Mouse (Mus musculus) small intestine, adult 2 months (tissue): ENCODE measurements around the gene Irf9. TPM values are rescaled to one million over a fixed set of nuclear protein-coding genes. Genes with fewer than 3 reads are reported as not detected.
A peak's percentile ranks its signal among the peaks of the same experiment; 100 is the strongest.

Experiments
- H3K27ac ChIP-seq: fragments of 200-500 bp; 2 replicates; pipeline ENCODE4 v1.5.1; 2012; ENCODE audit warnings: low read depth, low read length, control low read depth, inconsistent platforms; ENCODE audit not compliant: insufficient read depth
- H3K27me3 ChIP-seq: fragments of 200-500 bp; 2 replicates; pipeline ENCODE4 v1.6.1; 2012; ENCODE audit warnings: mild to moderate bottlenecking, moderate library complexity, low read length, inconsistent platforms; ENCODE audit not compliant: control insufficient read depth, insufficient read depth
- H3K36me3 ChIP-seq: fragments of 200-500 bp; 2 replicates; pipeline ENCODE4 v1.6.1; 2012; ENCODE audit warnings: mild to moderate bottlenecking, low read length, control low read depth, inconsistent platforms; ENCODE audit not compliant: control insufficient read depth, insufficient read depth
- H3K4me1 ChIP-seq: fragments of 200-500 bp; 2 replicates; pipeline ENCODE4 v1.6.1; 2012; ENCODE audit warnings: low read length, inconsistent platforms, mixed read lengths; ENCODE audit not compliant: control insufficient read depth, insufficient read depth, insufficient read length
- H3K4me3 ChIP-seq: fragments of 200-500 bp; 2 replicates; pipeline ENCODE4 v1.5.1; 2012; ENCODE audit warnings: low read depth, mild to moderate bottlenecking, control low read depth, inconsistent platforms, low read length, moderate library complexity
- CTCF ChIP-seq: fragments of 200-500 bp; IDR thresholded peaks from 2 replicates; pipeline ENCODE4 v1.5.1; 2012; ENCODE audit warnings: low read depth, mild to moderate bottlenecking, control low read depth, inconsistent platforms, low read length, moderate library complexity, mixed read lengths; ENCODE audit not compliant: insufficient replicate concordance, insufficient read length; ENCODE audit errors: extremely low read depth
- POLR2A ChIP-seq: fragments of 200-500 bp; IDR thresholded peaks from 2 replicates; pipeline ENCODE4 v1.6.1; 2012; ENCODE audit warnings: low read depth, mild to moderate bottlenecking, control low read depth, inconsistent platforms, low read length, moderate library complexity
- WGBS: fragments of 180-500 bp; shearing (Covaris S2); methylation state at CpG from one replicate; pipeline ENCODE4 v1.1.7; 2018; 5-methylcytosine and 5-hydroxymethylcytosine counted together
- polyA plus RNA-seq: library from polyadenylated mRNA; depleted of rRNA; stranded (reverse); fragments of >200 nt; gene quantifications from 2 replicates; pipeline ENCODE4 v1.2.3, GENCODE M21; 2012

Gene Irf9
- polyA plus RNA-seq, 1 experiment = 77.6 TPM

DNA sequence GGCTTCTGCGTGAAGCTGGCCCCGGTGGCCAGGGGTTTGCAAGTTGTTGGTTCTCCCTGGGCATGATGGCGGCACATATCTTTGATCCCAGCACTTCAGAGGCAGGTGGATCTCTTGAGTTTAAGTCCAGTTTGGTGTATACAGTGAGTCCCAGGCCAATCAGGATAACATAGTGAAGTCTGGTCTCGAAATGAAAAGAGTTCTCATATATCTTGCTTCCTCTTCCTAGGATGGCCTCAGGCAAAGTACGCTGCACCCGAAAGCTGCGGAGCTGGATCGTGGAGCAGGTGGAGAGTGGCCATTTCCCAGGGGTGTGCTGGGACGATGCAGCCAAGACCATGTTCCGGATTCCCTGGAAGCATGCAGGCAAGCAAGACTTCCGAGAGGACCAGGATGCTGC, 1.5 kb downstream of the Irf9 start:
- Histone ChIP-seq H3K36me3 (peaks cover 79% of the 10 kb centered on the region), H3K4me1 (peaks cover 23% of the 10 kb centered on the region; the same call in 1 of the 2 replicates), H3K27ac (peak overlapping the region; percentile 100), H3K4me3 (peak overlapping the region; percentile 55), H3K27me3 (no peaks in the 10 kb centered on the region)
- WGBS = 67% methylated on average over 11 of the region's 11 CpGs
- no peak for TF ChIP-seq POLR2A
- TF ChIP-seq CTCF = no peak

GRCm38 (mm10) chr14:55605743-55606459, 2.5 kb downstream of the Irf9 start:
- TF ChIP-seq POLR2A (no peak), CTCF (no peak)
- WGBS = 85% methylated on average over 16 of the region's 16 CpGs
- Histone ChIP-seq H3K4me1 (peaks cover 23% of the 10 kb centered on the region; the same call in 1 of the 2 replicates), H3K27me3 (no peaks in the 10 kb centered on the region), H3K36me3 (peaks cover 76% of the 10 kb centered on the region), H3K4me3 (peak overlapping the region; percentile 28), H3K27ac (peak overlapping the region; percentile 91)

DNA sequence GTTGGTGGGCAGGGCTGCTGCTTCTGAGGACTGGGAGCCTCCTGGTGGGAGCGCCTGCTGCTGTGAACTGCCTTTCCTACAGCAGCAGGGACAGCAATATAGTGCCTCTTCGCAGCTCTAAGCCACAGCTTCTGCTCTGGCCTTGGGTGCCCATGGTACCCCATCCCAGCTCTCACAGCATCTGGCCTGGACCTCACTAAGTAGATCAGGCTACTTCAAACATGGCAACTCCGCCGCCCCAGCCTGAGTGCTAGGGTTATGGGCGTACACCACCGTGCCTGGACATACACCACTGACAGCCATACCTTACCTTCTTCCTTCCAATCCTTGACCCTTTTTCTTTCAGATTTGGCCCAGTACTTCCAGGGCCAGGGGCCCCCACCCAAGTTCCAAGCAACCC, 5.0 kb downstream of the Irf9 start:
- no peak for TF ChIP-seq POLR2A
- no peak for TF ChIP-seq CTCF
- Histone ChIP-seq H3K4me3 (no peak overlapping the region), H3K27me3 (no peaks in the 10 kb centered on the region), H3K4me1 (peaks cover 27% of the 10 kb centered on the region; the same call in 1 of the 2 replicates), H3K27ac (no peak overlapping the region), H3K36me3 (peaks cover 52% of the 10 kb centered on the region)
- 96% methylated on average over 6 of the region's 6 CpGs for WGBS

DNA sequence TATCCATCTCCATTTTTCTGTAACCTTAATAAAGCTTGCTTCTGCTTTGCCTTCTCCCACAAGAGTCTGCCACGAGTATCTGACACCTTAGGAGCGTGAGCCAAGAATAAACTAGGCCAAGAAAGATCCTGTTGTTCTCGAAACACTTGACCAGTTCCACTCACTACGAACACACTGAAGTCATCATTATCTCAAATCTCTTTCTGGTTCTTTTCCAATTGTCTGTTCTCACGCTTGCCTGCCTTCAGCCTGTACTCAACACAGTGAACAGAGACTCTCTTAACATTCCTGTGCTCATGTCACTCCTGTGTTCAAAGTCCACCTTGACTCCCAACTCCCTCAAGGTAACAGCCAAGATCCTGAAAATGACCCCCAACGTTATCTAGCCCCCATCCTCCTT, 10.0 kb downstream of the Irf9 start:
- WGBS = 29% methylated on average over 6 of the region's 6 CpGs
- Histone ChIP-seq H3K27ac (no peak overlapping the region), H3K4me3 (no peak overlapping the region), H3K4me1 (peaks cover 9% of the 10 kb centered on the region; the same call in 1 of the 2 replicates), H3K27me3 (no peaks in the 10 kb centered on the region), H3K36me3 (peaks cover 22% of the 10 kb centered on the region)
- no peak for TF ChIP-seq POLR2A
- TF ChIP-seq CTCF = no peak

- Histone ChIP-seq H3K27me3 (no peaks in the 10 kb centered on the region), H3K36me3 (peaks cover 8% of the 10 kb centered on the region), H3K4me3 (no peak overlapping the region), H3K27ac (no peak overlapping the region), H3K4me1 (peaks cover 12% of the 10 kb centered on the region; the same call in 1 of the 2 replicates)
- WGBS = 63% methylated on average over 7 of the region's 7 CpGs
- TF ChIP-seq POLR2A (no peak), CTCF (no peak)
These were observed 11.3 kb downstream of the Irf9 start for GRCm38 (mm10) chr14:55614565-55615178.

GRCm38 (mm10) chr14:55615876-55616275, 12.5 kb downstream of the Irf9 start:
- 45% methylated on average over 2 of the region's 2 CpGs for WGBS
- H3K27ac ChIP-seq = no peak overlapping the region
- H3K27me3 ChIP-seq = no peaks in the 10 kb centered on the region
- H3K4me3 ChIP-seq = no peak overlapping the region
- TF ChIP-seq POLR2A = no peak
- TF ChIP-seq CTCF = no peak
- no peaks in the 10 kb centered on the region for H3K36me3 ChIP-seq
- H3K4me1 ChIP-seq = peaks cover 12% of the 10 kb centered on the region; the same call in 1 of the 2 replicates

- 79% methylated on average over 2 of the region's 2 CpGs for WGBS
- TF ChIP-seq CTCF (no peak), POLR2A (no peak)
- peaks cover 12% of the 10 kb centered on the region; the same call in 1 of the 2 replicates for H3K4me1 ChIP-seq
- H3K27ac ChIP-seq = no peak overlapping the region
- no peaks in the 10 kb centered on the region for H3K36me3 ChIP-seq
- no peak overlapping the region for H3K4me3 ChIP-seq
- no peaks in the 10 kb centered on the region for H3K27me3 ChIP-seq
These were observed 13.5 kb downstream of the Irf9 start for GRCm38 (mm10) chr14:55616844-55617243.
